Mouse (Mus musculus): Measurements from ENCODE around the gene Fahd2a.

The Fahd2a gene

GRCm38 (mm10) chr2:127444055-127444789, at the start of gene Fahd2a:
Gene Fahd2a, minus strand, starts transcription at chr2:127444565.
- DNase-seq (ENCODE audit: low spot score in 2 of 2), result peak; percentile 93 to 94

GRCm38 (mm10) chr2:127484476-127485170, 40.3 kb upstream of the Fahd2a start:
- DNase-seq (ENCODE audit: low spot score in 2 of 2), result no peak

GRCm38 (mm10) chr2:127483001-127483400, 38.6 kb upstream of the Fahd2a start:
- DNase-seq (ENCODE audit: low spot score in 2 of 2), result peak in 1 of 2 experiments; percentile 33

- DNase-seq (ENCODE audit: low spot score in 2 of 2), result peak; percentile 38 to 46
Observed at GRCm38 (mm10) chr2:127482533-127482911, 38.2 kb upstream of the Fahd2a start.

GRCm38 (mm10) chr2:127481841-127482532, 37.6 kb upstream of the Fahd2a start:
- no peak for DNase-seq (ENCODE audit: low spot score in 2 of 2)

- DNase-seq (ENCODE audit: low spot score in 2 of 2), result no peak
Observed at GRCm38 (mm10) chr2:127479763-127480162, 35.4 kb upstream of the Fahd2a start.

- peak; percentile 47 to 48 for DNase-seq (ENCODE audit: low spot score in 2 of 2)
Observed at GRCm38 (mm10) chr2:127479210-127479609, 34.8 kb upstream of the Fahd2a start.

- DNase-seq (ENCODE audit: low spot score in 2 of 2), result no peak
Observed at GRCm38 (mm10) chr2:127472279-127472678, 27.9 kb upstream of the Fahd2a start.

- no peak for DNase-seq (ENCODE audit: low spot score in 2 of 2)
Observed at GRCm38 (mm10) chr2:127471281-127471680, 26.9 kb upstream of the Fahd2a start.

GRCm38 (mm10) chr2:127470661-127471060, 26.3 kb upstream of the Fahd2a start:
- DNase-seq (ENCODE audit: low spot score in 2 of 2), result no peak

GRCm38 (mm10) chr2:127470183-127470582, 25.8 kb upstream of the Fahd2a start:
- DNase-seq (ENCODE audit: low spot score in 2 of 2), result no peak

- DNase-seq (ENCODE audit: low spot score in 2 of 2), result peak; percentile 65 to 70
Observed at GRCm38 (mm10) chr2:127462314-127462713, 17.9 kb upstream of the Fahd2a start.

GRCm38 (mm10) chr2:127461351-127461750, 17.0 kb upstream of the Fahd2a start:
- no peak for DNase-seq (ENCODE audit: low spot score in 2 of 2)

- no peak for DNase-seq (ENCODE audit: low spot score in 2 of 2)
Observed at GRCm38 (mm10) chr2:127459341-127459740, 15.0 kb upstream of the Fahd2a start.

GRCm38 (mm10) chr2:127453764-127454163, 9.4 kb upstream of the Fahd2a start:
- peak; percentile 81 to 85 for DNase-seq (ENCODE audit: low spot score in 2 of 2)

- no peak for DNase-seq (ENCODE audit: low spot score in 2 of 2)
Observed at GRCm38 (mm10) chr2:127453141-127453540, 8.8 kb upstream of the Fahd2a start.

GRCm38 (mm10) chr2:127451748-127452147, 7.4 kb upstream of the Fahd2a start:
- DNase-seq (ENCODE audit: low spot score in 2 of 2), result no peak

- DNase-seq (ENCODE audit: low spot score in 2 of 2), result no peak
Observed at GRCm38 (mm10) chr2:127449691-127450090, 5.3 kb upstream of the Fahd2a start.

- no peak for DNase-seq (ENCODE audit: low spot score in 2 of 2)
Observed at GRCm38 (mm10) chr2:127446847-127447246, 2.5 kb upstream of the Fahd2a start.

GRCm38 (mm10) chr2:127437697-127438096, 6.7 kb downstream of the Fahd2a start:
- DNase-seq (ENCODE audit: low spot score in 2 of 2), result peak; percentile 27 to 41

GRCm38 (mm10) chr2:127435554-127435953, 8.8 kb downstream of the Fahd2a start:
- no peak for DNase-seq (ENCODE audit: low spot score in 2 of 2)

GRCm38 (mm10) chr2:127435135-127435534, 9.2 kb downstream of the Fahd2a start:
- no peak for DNase-seq (ENCODE audit: low spot score in 2 of 2)
